Mouse (Mus musculus) kidney, adult 18-20 months (tissue): ENCODE results near the gene Abca7.

Experiments
- DNase-seq: peaks from one replicate; pipeline ENCODE4 v3.0.0; 2021

Abca7 gene

GRCm38 (mm10) chr10:79976071-79976721 lies 20.1 kb upstream of the Abca7 start:
- DNase-seq, result no peak

GRCm38 (mm10) chr10:79976722-79977107 lies 19.6 kb upstream of the Abca7 start:
- no peak for DNase-seq

GRCm38 (mm10) chr10:79977324-79977723 lies 19.0 kb upstream of the Abca7 start:
- no peak for DNase-seq

- DNase-seq, result no peak
These were observed 18.2 kb upstream of the Abca7 start for GRCm38 (mm10) chr10:79978061-79978460.

GRCm38 (mm10) chr10:79979401-79980155 lies 16.7 kb upstream of the Abca7 start:
- no peak for DNase-seq

- DNase-seq, result no peak
These were observed 13.1 kb upstream of the Abca7 start for GRCm38 (mm10) chr10:79983205-79983604.

GRCm38 (mm10) chr10:79983670-79984069 lies 12.6 kb upstream of the Abca7 start:
- peak; percentile 81 for DNase-seq

GRCm38 (mm10) chr10:79984195-79984816 lies 12.0 kb upstream of the Abca7 start, which contains the start of gene Tmem259:
Gene Tmem259 (minus strand): TSS chr10:79984330.
- DNase-seq, result peak; percentile 91

- peak; percentile 96 for DNase-seq
These were observed 11.4 kb upstream of the Abca7 start for GRCm38 (mm10) chr10:79984871-79985270.

- DNase-seq, result peak; percentile 70
These were observed 10.7 kb upstream of the Abca7 start for GRCm38 (mm10) chr10:79985334-79986231.

GRCm38 (mm10) chr10:79986232-79986878 lies 9.9 kb upstream of the Abca7 start:
- DNase-seq, result no peak

GRCm38 (mm10) chr10:79986963-79987362 lies 9.3 kb upstream of the Abca7 start:
- DNase-seq, result peak; percentile 90

- no peak for DNase-seq
These were observed 8.4 kb upstream of the Abca7 start for GRCm38 (mm10) chr10:79987771-79988505.

GRCm38 (mm10) chr10:79988506-79989271 lies 7.6 kb upstream of the Abca7 start, which contains the start of gene Cnn2:
Gene Cnn2 (plus strand): TSS chr10:79988584.
- DNase-seq, result peak; percentile 63

- no peak for DNase-seq
These were observed 7.0 kb upstream of the Abca7 start for GRCm38 (mm10) chr10:79989272-79989786.

- no peak for DNase-seq
These were observed 6.4 kb upstream of the Abca7 start for GRCm38 (mm10) chr10:79989870-79990269.

GRCm38 (mm10) chr10:79991099-79991498 lies 5.2 kb upstream of the Abca7 start:
- no peak for DNase-seq

GRCm38 (mm10) chr10:79991548-79991947 lies 4.7 kb upstream of the Abca7 start:
- no peak for DNase-seq

GRCm38 (mm10) chr10:79994397-79995115 lies 1.7 kb upstream of the Abca7 start:
- DNase-seq, result peak; percentile 40

- no peak for DNase-seq
These were observed 658 bp upstream of the Abca7 start for GRCm38 (mm10) chr10:79995636-79996035.
